Mouse (Mus musculus): ENCODE measurements around the gene Lpar6.

DNA sequence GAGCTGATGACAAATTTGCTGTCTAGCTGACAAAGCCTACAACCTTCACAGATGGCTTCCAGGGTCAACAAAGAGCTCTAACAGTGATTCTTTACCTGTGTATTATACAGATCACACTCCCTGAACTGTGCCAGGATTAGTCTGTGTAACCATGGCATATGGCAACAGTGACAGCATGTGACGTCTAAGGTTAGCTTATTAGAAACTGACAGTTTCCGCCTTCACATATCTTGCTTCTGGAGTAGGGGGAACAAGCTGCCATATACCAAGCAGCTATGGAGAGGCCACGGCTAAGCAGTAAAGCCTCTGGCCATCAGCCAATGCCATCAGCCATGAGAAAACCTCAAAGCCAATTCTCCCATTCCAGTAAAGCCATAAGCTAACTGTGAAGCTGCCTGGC lies 11.3 kb upstream of the Lpar6 start:
- TF ChIP-seq POLR2A (IDR thresholded peaks at IDR 0.05; ENCODE audit: borderline replicate concordance, control insufficient read depth, low read depth, low read length) (no peak), CTCF (IDR thresholded peaks at IDR 0.05; ENCODE audit: control insufficient read depth, insufficient read depth, low read length) (no peak)

Data from bone marrow, adult 2 months (tissue).